Mouse (Mus musculus) myocyte (in vitro differentiated cells): ENCODE results near the gene Ints5. TPM values are rescaled to one million over a fixed set of nuclear protein-coding genes. Genes with fewer than 3 reads are reported as not detected.

Experiments
- H3K27me3 ChIP-seq: one replicate; pipeline ENCODE4 v1.6.1; 2011; ENCODE audit not compliant: control insufficient read depth, insufficient read depth, insufficient read length
- H3K36me3 ChIP-seq: one replicate; pipeline ENCODE4 v1.6.1; 2011; ENCODE audit not compliant: control insufficient read depth, insufficient read depth
- H3K4me2 ChIP-seq: one replicate; pipeline ENCODE4 v1.6.1; 2011; ENCODE audit warnings: low read depth, control low read depth
- H3K4me3 ChIP-seq: one replicate; pipeline ENCODE4 v1.5.1; 2011; ENCODE audit warnings: mild to moderate bottlenecking, control low read depth, moderate library complexity
- H3K79me2 ChIP-seq: one replicate; pipeline ENCODE4 v1.6.1; 2011; ENCODE audit not compliant: control insufficient read depth, insufficient read depth
- H3ac ChIP-seq: one replicate; pipeline ENCODE4 v1.6.1; 2011; ENCODE audit not compliant: control insufficient read depth, insufficient read length
- CEBPB ChIP-seq: IDR thresholded peaks from 2 replicates; pipeline ENCODE4 v1.6.1; 2011; ENCODE audit warnings: mild to moderate bottlenecking, moderate library complexity; ENCODE audit not compliant: poor library complexity, insufficient read depth, severe bottlenecking
- E2F4 ChIP-seq: IDR thresholded peaks from one replicate; pipeline ENCODE4 v1.6.1; 2011; ENCODE audit warnings: mild to moderate bottlenecking, control low read depth, moderate library complexity; ENCODE audit not compliant: insufficient read depth
- MAX ChIP-seq: IDR thresholded peaks from one replicate; pipeline ENCODE4 v1.6.1; 2011; ENCODE audit warnings: low read depth, mild to moderate bottlenecking, control low read depth
- MYOD1 ChIP-seq, 3 experiments: IDR thresholded peaks; one replicate each; pipeline ENCODE4 v1.6.1; 2011; ENCODE audit warnings: control low read depth in 2 of 3, low read depth in 2 of 3, mild to moderate bottlenecking in 2 of 3, moderate library complexity in 1 of 3; ENCODE audit not compliant: insufficient read length in 2 of 3, control insufficient read depth in 1 of 3
- MYOG ChIP-seq, 3 experiments: IDR thresholded peaks; one replicate each; pipeline ENCODE4 v1.6.1; 2011; ENCODE audit warnings: control low read depth in 2 of 3, low read depth in 2 of 3, mild to moderate bottlenecking in 2 of 3; ENCODE audit not compliant: insufficient read length in 2 of 3, control insufficient read depth in 1 of 3, insufficient read depth in 1 of 3
- POLR2A ChIP-seq: IDR thresholded peaks from one replicate; pipeline ENCODE4 v1.6.1; 2011; ENCODE audit warnings: low read depth, mild to moderate bottlenecking, control low read depth, moderate library complexity; ENCODE audit not compliant: insufficient read length
- POLR2AphosphoS2 ChIP-seq: IDR thresholded peaks from one replicate; pipeline ENCODE4 v1.6.1; 2011; ENCODE audit warnings: low read depth, control low read depth; ENCODE audit not compliant: insufficient read length
- REST ChIP-seq: IDR thresholded peaks from one replicate; pipeline ENCODE4 v1.6.1; 2011; ENCODE audit warnings: mild to moderate bottlenecking, control low read depth, moderate library complexity; ENCODE audit not compliant: insufficient read depth, insufficient read length
- SRF ChIP-seq: IDR thresholded peaks from one replicate; pipeline ENCODE4 v1.6.1; 2011; ENCODE audit warnings: low read depth; ENCODE audit not compliant: control insufficient read depth, insufficient read length
- TCF12 ChIP-seq: IDR thresholded peaks from one replicate; pipeline ENCODE4 v1.6.1; 2011; ENCODE audit warnings: mild to moderate bottlenecking, control low read depth; ENCODE audit not compliant: poor library complexity, insufficient read depth, severe bottlenecking
- TCF3 ChIP-seq: IDR thresholded peaks from one replicate; pipeline ENCODE4 v1.6.1; 2011; ENCODE audit warnings: low read depth, control low read depth; ENCODE audit not compliant: insufficient read length
- USF1 ChIP-seq: IDR thresholded peaks from one replicate; pipeline ENCODE4 v1.6.1; 2011; ENCODE audit warnings: low read depth, mild to moderate bottlenecking, control low read depth, moderate library complexity
- polyA plus RNA-seq: library from polyadenylated mRNA; unstranded; fragments of >200 nt; fragmentation: generic; extraction: Trizol; gene quantifications from one replicate; pipeline ENCODE4 v1.2.1, GENCODE M21; 2012; ENCODE audit warnings: missing spikeins

Ints5 gene
- polyA plus RNA-seq, 1 experiment, result 23.2 TPM

DNA sequence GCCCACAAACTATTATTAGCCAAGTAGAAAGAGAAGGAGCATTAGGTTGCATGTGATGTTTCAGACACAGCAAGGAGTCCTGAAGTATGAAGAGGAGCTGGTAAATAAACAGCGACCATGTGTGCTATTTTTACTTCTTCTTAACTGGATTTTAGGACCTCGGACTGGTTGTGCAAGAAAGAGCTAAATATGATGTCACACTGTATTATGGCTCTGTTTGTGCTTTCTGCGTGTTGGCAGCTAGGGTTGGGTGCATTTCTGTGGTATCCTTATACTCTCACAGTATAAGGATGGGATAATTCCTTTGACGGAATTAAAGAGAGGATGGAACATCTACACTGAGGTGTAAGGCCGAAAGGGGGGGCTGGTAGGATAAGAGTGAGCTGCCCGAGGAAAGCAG, 52.4 kb downstream of the Ints5 start:
- TF ChIP-seq MYOD1 (IDR thresholded peaks at IDR 0.05; ENCODE audit: control insufficient read depth in 1 of 3, insufficient read length in 2 of 3, low read depth in 2 of 3), result no peak
- no peak for TF ChIP-seq CEBPB
- TF ChIP-seq MYOG (IDR thresholded peaks at IDR 0.05; ENCODE audit: control insufficient read depth in 1 of 3, insufficient read depth in 1 of 3, insufficient read length in 2 of 3, low read depth in 2 of 3), result no peak
- TF ChIP-seq SRF, result no peak
- no peak for TF ChIP-seq TCF3
- no peak for TF ChIP-seq MAX
- TF ChIP-seq POLR2A, result no peak
- TF ChIP-seq USF1, result no peak
- no peak for TF ChIP-seq TCF12
- no peak for TF ChIP-seq POLR2AphosphoS2
- TF ChIP-seq E2F4, result no peak
- TF ChIP-seq REST, result no peak
- no peaks in the 10 kb centered on the region for H3K27me3 ChIP-seq
- H3K4me2 ChIP-seq, result peak overlapping the region; percentile 80
- H3ac ChIP-seq, result no peak overlapping the region
- H3K79me2 ChIP-seq, result peaks cover 28% of the 10 kb centered on the region
- peak overlapping the region; percentile 94 for H3K4me3 ChIP-seq
- H3K36me3 ChIP-seq, result peaks cover 44% of the 10 kb centered on the region

DNA sequence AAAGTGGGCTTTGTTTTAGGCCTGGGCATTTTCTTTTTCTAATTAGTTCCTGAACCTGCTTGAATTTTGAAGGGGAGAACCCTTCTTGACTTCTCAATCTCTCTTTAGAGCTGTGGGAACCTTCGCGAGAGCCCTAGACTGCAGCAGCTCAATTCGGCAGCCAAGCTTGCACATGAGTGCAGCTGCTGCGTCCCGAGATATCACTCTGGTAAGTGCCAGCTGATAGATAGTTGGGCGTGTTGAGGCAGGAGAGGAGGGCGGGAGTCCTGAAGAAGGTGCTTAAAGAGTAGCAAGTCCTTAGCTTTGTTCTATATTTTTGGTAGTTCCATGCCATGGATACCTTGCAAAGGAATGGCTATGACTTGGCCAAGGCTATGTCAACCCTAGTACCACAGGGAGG, 54.1 kb downstream of the Ints5 start:
- peaks cover 28% of the 10 kb centered on the region for H3K79me2 ChIP-seq
- no peak overlapping the region for H3ac ChIP-seq
- H3K4me3 ChIP-seq, result no peak overlapping the region
- H3K36me3 ChIP-seq, result peaks cover 54% of the 10 kb centered on the region
- H3K27me3 ChIP-seq, result no peaks in the 10 kb centered on the region
- no peak for TF ChIP-seq MAX
- TF ChIP-seq POLR2AphosphoS2, result no peak
- TF ChIP-seq REST, result no peak
- no peak for TF ChIP-seq TCF12
- no peak for TF ChIP-seq SRF
- no peak for TF ChIP-seq TCF3
- TF ChIP-seq E2F4, result no peak
- no peak for TF ChIP-seq USF1
- no peak for TF ChIP-seq CEBPB
- TF ChIP-seq MYOG (IDR thresholded peaks at IDR 0.05; ENCODE audit: control insufficient read depth in 1 of 3, insufficient read depth in 1 of 3, insufficient read length in 2 of 3, low read depth in 2 of 3), result no peak
- TF ChIP-seq MYOD1 (IDR thresholded peaks at IDR 0.05; ENCODE audit: control insufficient read depth in 1 of 3, insufficient read length in 2 of 3, low read depth in 2 of 3), result no peak
- TF ChIP-seq POLR2A, result no peak
- H3K4me2 ChIP-seq, result no peak overlapping the region

Other genes starting within 250 kb of the Ints5 start
- not detected for gene Chrm1, start 229.2 kb upstream of the Ints5 start, polyA plus RNA-seq
- gene Slc3a2, start 169.6 kb upstream of the Ints5 start, polyA plus RNA-seq, result 806 TPM
- gene Wdr74, start 157.2 kb upstream of the Ints5 start, polyA plus RNA-seq, result 109 TPM
- 0.94 TPM for gene 1700092M07Rik, start 152.3 kb upstream of the Ints5 start, polyA plus RNA-seq
- 49.5 TPM for gene Stx5a, start 151.6 kb upstream of the Ints5 start, polyA plus RNA-seq
- gene Nxf1, start 135.9 kb upstream of the Ints5 start, polyA plus RNA-seq, result 64.3 TPM
- gene Tmem223, start 122.0 kb upstream of the Ints5 start, polyA plus RNA-seq, result 59.4 TPM
- gene Tmem179b, start 118.5 kb upstream of the Ints5 start, polyA plus RNA-seq, result 31.6 TPM
- 19.6 TPM for gene Taf6l, start 106.6 kb upstream of the Ints5 start, polyA plus RNA-seq
- 152 TPM for gene Polr2g, start 94.4 kb upstream of the Ints5 start, polyA plus RNA-seq
- 2.4 TPM for gene Zbtb3, start 90.5 kb upstream of the Ints5 start, polyA plus RNA-seq
- gene Ttc9c, start 73.7 kb upstream of the Ints5 start, polyA plus RNA-seq, result 18.7 TPM
- 42.1 TPM for gene Hnrnpul2, start 73.0 kb upstream of the Ints5 start, polyA plus RNA-seq
- gene AC129217.1, start 63.2 kb upstream of the Ints5 start, polyA plus RNA-seq, result 1.00 TPM
- 5.7 TPM for gene Bscl2, start 55.5 kb upstream of the Ints5 start, polyA plus RNA-seq
- gene Gng3, start 53.8 kb upstream of the Ints5 start, polyA plus RNA-seq, result 0.25 TPM
- gene Lrrn4cl, start 42.2 kb upstream of the Ints5 start, polyA plus RNA-seq, result 0.25 TPM
- 236 TPM for gene Ubxn1, start 21.5 kb upstream of the Ints5 start, polyA plus RNA-seq
- 37.0 TPM for gene Uqcc3, start 12.1 kb upstream of the Ints5 start, polyA plus RNA-seq
- gene Lbhd1, start 9.3 kb upstream of the Ints5 start, polyA plus RNA-seq, result 3.3 TPM
- not detected for gene Gm49403, start 9.1 kb upstream of the Ints5 start, polyA plus RNA-seq
- 73.1 TPM for gene 1810009A15Rik, start 4.2 kb upstream of the Ints5 start, polyA plus RNA-seq
- 0.44 TPM for gene Gm49416, start 4.1 kb upstream of the Ints5 start, polyA plus RNA-seq
- gene Ganab, start 5.1 kb downstream of the Ints5 start, polyA plus RNA-seq, result 109 TPM
- gene B3gat3, start 27.4 kb downstream of the Ints5 start, polyA plus RNA-seq, result 66.3 TPM
- 6.0 TPM for gene Rom1, start 36.4 kb downstream of the Ints5 start, polyA plus RNA-seq
- gene Eml3, start 36.5 kb downstream of the Ints5 start, polyA plus RNA-seq, result 14.7 TPM
- gene Mta2, start 48.9 kb downstream of the Ints5 start, polyA plus RNA-seq, result 81.5 TPM
- 24.9 TPM for gene Tut1, start 60.8 kb downstream of the Ints5 start, polyA plus RNA-seq
- 896 TPM for gene Eef1g, start 74.0 kb downstream of the Ints5 start, polyA plus RNA-seq
- gene Ahnak, start 96.3 kb downstream of the Ints5 start, polyA plus RNA-seq, result 93.3 TPM
- gene Scgb1a1, start 195.0 kb downstream of the Ints5 start, polyA plus RNA-seq, result not detected
- 5.0 TPM for gene Asrgl1, start 242.6 kb downstream of the Ints5 start, polyA plus RNA-seq